Mouse (Mus musculus): ENCODE measurements around the gene Selenof. TPM values are rescaled to one million over a fixed set of nuclear protein-coding genes. Genes with fewer than 3 reads are reported as not detected.

The Selenof gene
- total and polyA plus RNA-seq, 3 experiments = 265 to 1,760 (median 316) TPM

- Histone ChIP-seq H3K36me3 (ENCODE audit: control insufficient read depth in 1 of 2, insufficient read depth in 2 of 2, low read length in 2 of 2) (no peaks in the 10 kb centered on the region; a peak in 1 of 4 replicates), H3K27me3 (ENCODE audit: control insufficient read depth in 1 of 2, insufficient read depth in 2 of 2, low read length in 2 of 2) (no peaks in the 10 kb centered on the region), H3K79me2 (ENCODE audit: control insufficient read depth, insufficient read depth, low read length, poor library complexity) (peaks cover 32% of the 10 kb centered on the region), H3K4me1 (ENCODE audit: control insufficient read depth in 1 of 2, insufficient read depth in 2 of 2, low read length in 2 of 2) (no peaks in the 10 kb centered on the region; a peak in 1 of 4 replicates), H3K27ac (ENCODE audit: control insufficient read depth, low read depth, low read length) (no peak overlapping the region), H3K4me3 (ENCODE audit: control insufficient read depth in 1 of 2, insufficient read depth in 1 of 2, low read depth in 2 of 2, low read length in 2 of 2) (no peak overlapping the region), H3K9ac (ENCODE audit: control insufficient read depth, low read depth, low read length, poor library complexity, severe bottlenecking) (no peak overlapping the region), H3K9me3 (replicated peaks; ENCODE audit: insufficient read depth, low read length) (no peaks in the 10 kb centered on the region)
- TF ChIP-seq USF2 (IDR thresholded peaks at IDR 0.05; ENCODE audit: borderline replicate concordance in 1 of 2, insufficient read depth in 1 of 2, low read depth in 1 of 2, low read length in 2 of 2) = no peak
- TF ChIP-seq POLR2AphosphoS2 (IDR thresholded peaks at IDR 0.05; ENCODE audit: low read length) = no peak
- TF ChIP-seq CHD1 (IDR thresholded peaks at IDR 0.05; ENCODE audit: low read depth, low read length) = no peak
- TF ChIP-seq ETS1 (IDR thresholded peaks at IDR 0.05; ENCODE audit: low read depth, low read length) = no peak
- TF ChIP-seq MAX (IDR thresholded peaks at IDR 0.05; ENCODE audit: low read length) = no peak
- TF ChIP-seq EP300 (IDR thresholded peaks at IDR 0.05; ENCODE audit: low read depth in 1 of 2, low read length in 2 of 2) = no peak
- no peak for DNase-seq (ENCODE audit: low read depth, low spot score)
Observed at GRCm38 (mm10) chr3:144555144-144555543, 15.0 kb upstream of the Selenof start.

GRCm38 (mm10) chr3:144556625-144557324 lies 13.3 kb upstream of the Selenof start:
- Histone ChIP-seq H3K4me1 (ENCODE audit: control insufficient read depth in 1 of 2, insufficient read depth in 2 of 2, low read length in 2 of 2) (peaks cover 0 to 6% of the 10 kb centered on the region in 2 experiments; a peak in 2 of 4 replicates), H3K27me3 (ENCODE audit: control insufficient read depth in 1 of 2, insufficient read depth in 2 of 2, low read length in 2 of 2) (no peaks in the 10 kb centered on the region), H3K27ac (ENCODE audit: control insufficient read depth, low read depth, low read length) (no peak overlapping the region), H3K9ac (ENCODE audit: control insufficient read depth, low read depth, low read length, poor library complexity, severe bottlenecking) (no peak overlapping the region), H3K9me3 (replicated peaks; ENCODE audit: insufficient read depth, low read length) (no peaks in the 10 kb centered on the region), H3K36me3 (ENCODE audit: control insufficient read depth in 1 of 2, insufficient read depth in 2 of 2, low read length in 2 of 2) (peaks cover 0 to 3% of the 10 kb centered on the region in 2 experiments; a peak in 2 of 4 replicates), H3K79me2 (ENCODE audit: control insufficient read depth, insufficient read depth, low read length, poor library complexity) (peaks cover 34% of the 10 kb centered on the region), H3K4me3 (ENCODE audit: control insufficient read depth in 1 of 2, insufficient read depth in 1 of 2, low read depth in 2 of 2, low read length in 2 of 2) (no peak overlapping the region)
- TF ChIP-seq ELF1 (IDR thresholded peaks at IDR 0.05; ENCODE audit: low read depth, low read length) (no peak), MEF2A (IDR thresholded peaks at IDR 0.05; ENCODE audit: extremely low read depth, insufficient replicate concordance, low read depth, low read length, poor library complexity, severe bottlenecking) (no peak), MAX (IDR thresholded peaks at IDR 0.05; ENCODE audit: low read length) (no peak), ZKSCAN1 (IDR thresholded peaks at IDR 0.05; ENCODE audit: low read depth, low read length) (no peak), HCFC1 (IDR thresholded peaks at IDR 0.05; ENCODE audit: low read depth, low read length) (no peak), MXI1 (IDR thresholded peaks at IDR 0.05; ENCODE audit: low read depth, low read length) (no peak), POLR2A (IDR thresholded peaks at IDR 0.05; ENCODE audit: control insufficient read depth in 1 of 2, insufficient read depth in 1 of 2, low read depth in 1 of 2, low read length in 2 of 2, poor library complexity in 1 of 2) (no peak), SIN3A (IDR thresholded peaks at IDR 0.05; ENCODE audit: low read length) (no peak), MYB (IDR thresholded peaks at IDR 0.05; ENCODE audit: low read depth, low read length) (no peak), USF2 (IDR thresholded peaks at IDR 0.05; ENCODE audit: borderline replicate concordance in 1 of 2, insufficient read depth in 1 of 2, low read depth in 1 of 2, low read length in 2 of 2) (no peak), MYC (IDR thresholded peaks at IDR 0.05; ENCODE audit: low read depth, low read length) (no peak), ZC3H11A (IDR thresholded peaks at IDR 0.05; ENCODE audit: low read depth, low read length) (no peak), EP300 (IDR thresholded peaks at IDR 0.05; ENCODE audit: low read depth in 1 of 2, low read length in 2 of 2) (no peak), ZNF384 (IDR thresholded peaks at IDR 0.05; ENCODE audit: low read depth, low read length) (no peak), UBTF (IDR thresholded peaks at IDR 0.05; ENCODE audit: borderline replicate concordance, insufficient read depth, low read depth, low read length) (no peak), TAL1 (IDR thresholded peaks at IDR 0.05; ENCODE audit: low read length) (no peak), USF1 (IDR thresholded peaks at IDR 0.05; ENCODE audit: low read depth, low read length) (no peak), TBP (IDR thresholded peaks at IDR 0.05; ENCODE audit: low read depth, low read length) (no peak), CHD1 (IDR thresholded peaks at IDR 0.05; ENCODE audit: low read depth, low read length) (no peak), BHLHE40 (IDR thresholded peaks at IDR 0.05; ENCODE audit: borderline replicate concordance, low read depth, low read length) (no peak)
- no peak for DNase-seq (ENCODE audit: low read depth, low spot score)

Measured in MEL (cell line).